Mouse (Mus musculus) testis, adult 2 months (tissue): ENCODE measurements around the gene Milr1. TPM values are rescaled to one million over a fixed set of nuclear protein-coding genes. Genes with fewer than 3 reads are reported as not detected.

ENCODE experiments used
- H3K27ac ChIP-seq: fragments of 200-500 bp; 2 replicates; pipeline ENCODE4 v1.5.1; 2012; ENCODE audit warnings: low read depth, low read length; ENCODE audit not compliant: control insufficient read depth, insufficient read depth
- H3K27me3 ChIP-seq: fragments of 200-500 bp; 2 replicates; pipeline ENCODE4 v1.6.1; 2012; ENCODE audit warnings: mild to moderate bottlenecking, low read length, moderate library complexity; ENCODE audit not compliant: control insufficient read depth, insufficient read depth
- H3K36me3 ChIP-seq: fragments of 200-500 bp; 2 replicates; pipeline ENCODE4 v1.6.1; 2012; ENCODE audit warnings: mild to moderate bottlenecking, low read length; ENCODE audit not compliant: control insufficient read depth, insufficient read depth
- H3K4me1 ChIP-seq: fragments of 200-500 bp; 2 replicates; pipeline ENCODE4 v1.6.1; 2012; ENCODE audit warnings: low read length; ENCODE audit not compliant: control insufficient read depth, insufficient read depth
- H3K4me3 ChIP-seq: fragments of 200-500 bp; 2 replicates; pipeline ENCODE4 v1.5.1; 2012; ENCODE audit warnings: low read depth, mild to moderate bottlenecking, low read length, moderate library complexity, mixed read lengths; ENCODE audit not compliant: control insufficient read depth
- CTCF ChIP-seq: fragments of 200-500 bp; IDR thresholded peaks from 2 replicates; pipeline ENCODE4 v1.5.1; 2012; ENCODE audit warnings: low read depth, mild to moderate bottlenecking, inconsistent platforms, low read length, moderate library complexity; ENCODE audit not compliant: control insufficient read depth, insufficient read depth, insufficient replicate concordance
- POLR2A ChIP-seq: fragments of 200-500 bp; IDR thresholded peaks from 2 replicates; pipeline ENCODE4 v1.6.1; 2012; ENCODE audit warnings: low read depth, mild to moderate bottlenecking, inconsistent platforms, low read length, moderate library complexity; ENCODE audit not compliant: control insufficient read depth
- polyA plus RNA-seq: library from polyadenylated mRNA; depleted of rRNA; stranded (reverse); fragments of >200 nt; gene quantifications from 2 replicates; pipeline ENCODE4 v1.2.3, GENCODE M21; 2012

Milr1 gene
- polyA plus RNA-seq, 1 experiment = 0.16 TPM

DNA sequence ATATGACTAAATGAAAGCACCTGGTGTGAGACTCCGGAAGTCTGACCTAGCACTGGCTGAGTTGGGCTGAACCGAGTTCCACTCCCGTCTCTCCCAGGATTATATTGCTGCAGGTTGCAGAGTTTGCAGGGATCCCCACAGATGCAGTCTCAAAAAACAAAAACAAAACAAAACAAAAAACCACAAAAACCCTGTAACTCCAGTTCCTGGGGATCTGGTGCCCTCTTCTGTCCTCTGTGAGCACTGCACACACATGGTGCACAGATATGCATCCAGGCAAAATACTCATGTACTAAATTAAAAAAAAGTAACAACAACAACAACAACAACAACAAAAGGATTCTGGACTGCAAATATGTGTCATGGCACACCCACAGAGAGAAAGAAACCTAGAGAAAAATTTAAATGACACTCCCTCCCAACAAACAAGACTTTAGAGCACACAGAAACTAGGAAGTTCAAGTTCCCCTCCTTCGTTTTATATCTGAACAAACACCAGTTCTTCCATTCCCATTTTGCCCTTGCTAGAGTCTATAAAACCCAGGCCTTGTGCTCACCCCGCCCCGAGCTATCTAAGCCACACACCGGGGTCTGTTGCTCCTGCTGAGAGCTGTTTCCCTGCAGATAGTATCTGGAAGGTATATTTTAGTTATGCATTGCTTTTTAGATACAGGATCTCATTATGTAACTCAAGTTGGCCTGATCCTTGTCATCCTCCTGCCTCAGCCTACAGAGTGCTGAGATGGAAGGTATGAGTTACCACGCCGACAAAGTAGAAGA is 19.4 kb downstream of the Milr1 start:
- H3K36me3 ChIP-seq = no peaks in the 10 kb centered on the region; the same call in 1 of the 2 replicates
- H3K27me3 ChIP-seq = no peaks in the 10 kb centered on the region
- TF ChIP-seq CTCF (no peak), POLR2A (no peak)
- H3K27ac ChIP-seq = no peak overlapping the region
- no peaks in the 10 kb centered on the region for H3K4me1 ChIP-seq
- no peak overlapping the region for H3K4me3 ChIP-seq

DNA sequence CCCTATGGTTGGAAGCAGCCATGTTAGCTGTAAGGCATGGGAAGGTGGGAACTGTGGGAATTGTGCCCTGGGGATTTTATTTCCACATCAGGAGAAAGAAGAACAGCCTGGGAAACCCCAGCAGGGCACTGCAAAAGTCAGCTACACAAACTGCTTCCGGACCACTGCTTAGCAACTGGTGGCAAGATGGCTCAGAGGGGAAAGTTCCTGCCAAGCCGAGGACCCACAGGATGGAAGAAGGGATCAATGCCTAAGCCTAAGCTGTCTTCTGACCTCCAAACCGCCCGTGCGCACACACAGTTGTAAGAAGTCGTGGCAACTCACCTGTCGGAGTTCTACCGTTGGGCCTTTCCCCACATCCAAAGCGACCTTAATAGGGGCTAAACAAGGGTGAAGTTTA is 22.0 kb downstream of the Milr1 start:
- Histone ChIP-seq H3K27ac (no peak overlapping the region), H3K4me1 (no peaks in the 10 kb centered on the region), H3K27me3 (no peaks in the 10 kb centered on the region), H3K36me3 (no peaks in the 10 kb centered on the region; the same call in 1 of the 2 replicates), H3K4me3 (no peak overlapping the region)
- TF ChIP-seq CTCF (no peak), POLR2A (no peak)

DNA sequence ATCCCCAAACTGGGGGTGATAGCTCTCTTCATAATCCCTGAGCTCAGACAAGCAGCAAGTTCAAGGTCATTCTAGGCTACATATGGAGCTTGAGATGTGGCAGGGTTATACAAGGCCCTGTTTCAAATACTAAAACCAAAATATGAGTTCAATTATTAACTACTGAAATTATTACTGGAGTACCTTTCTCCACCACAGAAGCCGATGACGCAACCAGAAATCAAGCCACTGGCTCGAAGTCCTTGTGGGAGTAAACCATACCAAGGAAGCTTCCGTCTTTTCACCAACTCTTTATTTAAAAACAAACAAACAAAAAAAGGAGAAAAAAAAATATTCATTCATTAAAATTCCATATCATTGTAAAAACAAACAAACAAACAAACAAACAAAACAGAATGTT is 25.9 kb downstream of the Milr1 start:
- H3K4me3 ChIP-seq = no peak overlapping the region
- H3K4me1 ChIP-seq = peaks cover 4% of the 10 kb centered on the region; the same call in 1 of the 2 replicates
- TF ChIP-seq POLR2A (no peak), CTCF (no peak)
- H3K27me3 ChIP-seq = no peaks in the 10 kb centered on the region
- no peaks in the 10 kb centered on the region; the same call in 1 of the 2 replicates for H3K36me3 ChIP-seq
- no peak overlapping the region for H3K27ac ChIP-seq

DNA sequence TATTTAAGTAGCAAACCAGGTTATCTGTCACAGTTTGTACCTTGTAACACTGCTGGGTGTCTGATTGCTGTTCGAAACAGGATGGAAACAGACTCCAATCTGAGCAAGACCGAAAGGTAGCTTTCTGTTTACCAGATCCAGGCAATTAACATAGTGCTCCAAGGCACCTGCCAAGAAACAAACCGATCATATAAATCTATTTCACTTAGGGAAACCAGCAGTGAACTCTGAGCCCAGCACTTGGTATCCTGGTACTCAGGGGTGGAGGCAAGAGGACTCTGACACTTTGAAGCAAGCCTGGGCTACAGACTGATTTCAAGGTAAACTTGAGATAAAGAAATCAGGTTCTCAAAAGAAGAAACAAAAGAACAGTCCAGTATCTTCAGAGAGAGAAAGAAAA is 26.4 kb downstream of the Milr1 start:
- no peak overlapping the region for H3K4me3 ChIP-seq
- no peaks in the 10 kb centered on the region; the same call in 1 of the 2 replicates for H3K36me3 ChIP-seq
- peaks cover 4% of the 10 kb centered on the region; the same call in 1 of the 2 replicates for H3K4me1 ChIP-seq
- no peaks in the 10 kb centered on the region for H3K27me3 ChIP-seq
- TF ChIP-seq POLR2A = no peak
- TF ChIP-seq CTCF = no peak
- no peak overlapping the region for H3K27ac ChIP-seq

DNA sequence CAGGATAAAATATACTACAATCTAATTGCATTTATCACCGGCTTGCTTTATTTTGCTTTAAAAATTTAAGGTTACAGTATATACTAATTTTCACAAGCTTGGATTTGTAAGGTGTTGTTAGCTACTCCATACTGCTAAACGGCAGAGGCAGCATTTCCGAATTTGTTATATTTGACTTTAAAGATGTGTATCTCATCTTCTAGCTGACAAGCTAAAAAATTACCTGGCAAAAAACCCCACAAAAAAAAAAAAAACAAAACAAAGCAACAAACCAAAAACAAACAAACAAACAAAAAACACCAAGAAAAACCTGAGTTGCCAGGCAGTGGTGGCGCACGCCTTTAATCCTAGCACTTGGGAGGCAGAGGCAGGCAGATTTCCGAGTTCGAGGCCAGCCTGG is 27.1 kb downstream of the Milr1 start:
- TF ChIP-seq CTCF = no peak
- TF ChIP-seq POLR2A = no peak
- Histone ChIP-seq H3K4me3 (no peak overlapping the region), H3K27me3 (no peaks in the 10 kb centered on the region), H3K4me1 (peaks cover 4% of the 10 kb centered on the region; the same call in 1 of the 2 replicates), H3K27ac (no peak overlapping the region), H3K36me3 (peaks cover 2% of the 10 kb centered on the region)

DNA sequence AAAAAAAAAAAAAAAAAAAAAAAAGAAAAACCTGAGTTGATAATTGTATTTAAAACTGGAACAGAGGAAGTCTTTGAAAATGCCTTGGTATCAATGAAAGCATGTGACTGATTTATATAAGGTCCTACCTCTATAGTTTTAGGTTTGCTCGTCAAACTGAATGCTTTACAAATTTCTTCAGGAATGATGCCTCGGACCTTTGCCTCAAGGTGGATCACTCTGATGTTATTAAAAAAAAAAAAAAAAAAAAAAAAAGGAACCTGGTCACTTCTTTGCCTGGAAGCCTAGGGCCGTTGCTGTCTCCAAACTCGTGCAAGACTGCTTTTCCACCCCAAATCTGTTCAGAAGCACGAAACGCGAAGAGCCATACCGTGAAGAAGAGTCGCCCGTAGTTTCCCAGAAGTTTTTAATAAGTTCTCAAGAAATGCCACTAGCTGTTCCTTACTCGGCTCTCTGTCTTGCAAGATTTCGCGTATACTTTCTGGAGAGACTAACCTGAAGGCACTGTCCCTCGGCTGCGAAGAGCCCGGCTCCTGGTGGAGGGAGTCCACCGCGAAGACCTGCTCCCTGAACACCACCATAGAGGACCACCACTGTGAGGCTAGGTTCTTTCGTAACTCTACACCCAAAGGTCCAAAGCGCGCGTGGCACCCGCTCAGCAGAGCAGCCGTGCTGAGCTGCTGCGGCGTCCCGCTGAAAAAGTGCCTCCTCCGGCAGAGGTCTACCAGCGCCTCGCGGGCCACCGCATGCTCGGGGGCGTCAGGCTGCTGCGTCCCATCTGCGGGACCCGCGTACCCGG is 27.8 kb downstream of the Milr1 start:
- TF ChIP-seq CTCF (no peak), POLR2A (no peak)
- Histone ChIP-seq H3K36me3 (peaks cover 4% of the 10 kb centered on the region), H3K4me3 (peak overlapping the region; percentile 91), H3K4me1 (peaks cover 4% of the 10 kb centered on the region; the same call in 1 of the 2 replicates), H3K27me3 (no peaks in the 10 kb centered on the region), H3K27ac (peak overlapping the region; percentile 89)

DNA sequence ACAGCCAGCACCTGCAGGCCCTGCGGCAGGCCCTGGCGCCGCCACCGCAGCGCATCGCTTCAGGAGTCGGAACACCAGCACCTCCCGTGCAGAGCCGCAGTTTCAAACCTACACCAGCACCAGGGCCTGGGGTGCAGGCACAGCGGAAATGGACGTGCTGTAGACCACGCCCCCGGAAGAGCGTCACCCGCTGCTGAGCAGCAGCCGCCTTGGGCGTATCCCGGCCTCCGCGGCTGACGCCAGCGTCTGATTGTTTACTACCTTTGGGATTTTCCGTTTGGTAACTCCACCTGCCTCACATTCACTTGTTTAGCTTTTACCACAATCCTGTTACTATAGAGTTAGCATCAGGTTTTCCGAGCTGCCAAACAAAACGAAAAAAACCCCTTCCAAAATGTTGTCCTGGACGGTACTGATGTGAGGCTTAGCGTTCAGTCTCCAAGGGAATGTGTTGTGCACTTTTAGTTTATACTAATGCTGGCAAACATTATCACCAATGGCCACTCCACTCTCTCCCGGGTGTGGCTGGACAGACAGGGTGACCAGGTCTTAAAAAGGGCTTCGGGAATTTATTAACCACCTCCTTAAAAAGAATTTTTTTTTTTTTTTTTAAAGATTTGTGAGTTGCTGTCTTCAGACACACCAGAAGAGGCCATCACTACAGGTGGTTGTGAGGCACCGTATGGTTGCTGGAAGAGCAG is 28.5 kb downstream of the Milr1 start, which contains the start of gene Polg2:
Polg2 (minus strand) TSS at position 150 of the 701 bp plus-strand sequence.
- Histone ChIP-seq H3K4me3 (peak within 1 kb of the TSS; percentile 91), H3K27me3 (no peaks in the 10 kb centered on the region), H3K27ac (peak within 1 kb of the TSS; percentile 89), H3K4me1 (peaks cover 4% of the 10 kb centered on the region; the same call in 1 of the 2 replicates), H3K36me3 (peaks cover 4% of the 10 kb centered on the region)
- TF ChIP-seq CTCF (no peak), POLR2A (peak; percentile 86)
